Mouse (Mus musculus): ENCODE data around the gene Gm5485. TPM values are rescaled to one million over a fixed set of nuclear protein-coding genes. Genes with fewer than 3 reads are reported as not detected.

The Gm5485 gene
- polyA plus RNA-seq, 1 experiment from 2014 or later, result 0.39 TPM

GRCm38 (mm10) chr16:48429427-48429826, 17.2 kb upstream of the Gm5485 start:
- Histone ChIP-seq H3K9ac (ENCODE audit: low read depth, low read length) (no peak overlapping the region), H3K4me1 (replicated peaks; ENCODE audit: insufficient read depth, low read length) (no peaks in the 10 kb centered on the region), H3K36me3 (ENCODE audit: insufficient read depth, low read length) (no peaks in the 10 kb centered on the region), H3K27me3 (ENCODE audit: insufficient read depth, low read length) (no peaks in the 10 kb centered on the region), H3K4me2 (ENCODE audit: low read length) (no peak overlapping the region), H3K27ac (no peak overlapping the region), H3K4me3 (replicated peaks; ENCODE audit: low read depth, low read length) (no peak overlapping the region), H3K9me3 (replicated peaks; ENCODE audit: low read length) (no peaks in the 10 kb centered on the region)
- no peak for DNase-seq (ENCODE audit: low spot score)
- 31% methylated on average over 1 of the region's 1 CpGs for WGBS
- ATAC-seq (replicated peaks; ENCODE audit: low FRiP score, low read depth), result no peak
- no peak for TF ChIP-seq CTCF (IDR thresholded peaks at IDR 0.05; ENCODE audit: low read depth)

- Histone ChIP-seq H3K27ac (no peak overlapping the region), H3K4me1 (replicated peaks; ENCODE audit: insufficient read depth, low read length) (no peaks in the 10 kb centered on the region), H3K4me2 (ENCODE audit: low read length) (no peak overlapping the region), H3K9ac (ENCODE audit: low read depth, low read length) (no peak overlapping the region), H3K9me3 (replicated peaks; ENCODE audit: low read length) (no peaks in the 10 kb centered on the region), H3K27me3 (ENCODE audit: insufficient read depth, low read length) (no peaks in the 10 kb centered on the region), H3K4me3 (replicated peaks; ENCODE audit: low read depth, low read length) (no peak overlapping the region), H3K36me3 (ENCODE audit: insufficient read depth, low read length) (no peaks in the 10 kb centered on the region)
- WGBS, result 90% methylated on average over 4 of the region's 4 CpGs
- TF ChIP-seq CTCF (IDR thresholded peaks at IDR 0.05; ENCODE audit: low read depth), result no peak
- 0 out of 2 replicates have a peak, but pooled peaks have one; percentile 49 for ATAC-seq (replicated peaks; ENCODE audit: low FRiP score, low read depth)
- DNase-seq (ENCODE audit: low spot score), result no peak
Measured at GRCm38 (mm10) chr16:48424069-48424468, 11.9 kb upstream of the Gm5485 start.

- no peak overlapping the region for H3K4me3 ChIP-seq (replicated peaks; ENCODE audit: low read depth, low read length)
- no peak overlapping the region for H3K4me2 ChIP-seq (ENCODE audit: low read length)
- DNase-seq (ENCODE audit: low spot score) (no peak), ATAC-seq (replicated peaks; ENCODE audit: low FRiP score, low read depth) (peak; percentile 77)
- H3K27me3 ChIP-seq (ENCODE audit: insufficient read depth, low read length), result no peaks in the 10 kb centered on the region
- TF ChIP-seq CTCF (IDR thresholded peaks at IDR 0.05; ENCODE audit: low read depth), result no peak
- 25% methylated on average over 2 of the region's 2 CpGs for WGBS
- H3K9me3 ChIP-seq (replicated peaks; ENCODE audit: low read length), result no peaks in the 10 kb centered on the region
- H3K4me1 ChIP-seq (replicated peaks; ENCODE audit: insufficient read depth, low read length), result no peaks in the 10 kb centered on the region
- H3K36me3 ChIP-seq (ENCODE audit: insufficient read depth, low read length), result no peaks in the 10 kb centered on the region
- no peak overlapping the region for H3K9ac ChIP-seq (ENCODE audit: low read depth, low read length)
- no peak overlapping the region for H3K27ac ChIP-seq
Measured at GRCm38 (mm10) chr16:48422501-48422900, 10.3 kb upstream of the Gm5485 start.

GRCm38 (mm10) chr16:48419035-48419434, 6.8 kb upstream of the Gm5485 start:
- Histone ChIP-seq H3K27ac (no peak overlapping the region), H3K9me3 (replicated peaks; ENCODE audit: low read length) (no peaks in the 10 kb centered on the region), H3K4me1 (replicated peaks; ENCODE audit: insufficient read depth, low read length) (no peaks in the 10 kb centered on the region), H3K4me3 (replicated peaks; ENCODE audit: low read depth, low read length) (no peak overlapping the region), H3K4me2 (ENCODE audit: low read length) (no peak overlapping the region), H3K27me3 (ENCODE audit: insufficient read depth, low read length) (no peaks in the 10 kb centered on the region), H3K9ac (ENCODE audit: low read depth, low read length) (no peak overlapping the region), H3K36me3 (ENCODE audit: insufficient read depth, low read length) (no peaks in the 10 kb centered on the region)
- no peak for TF ChIP-seq CTCF (IDR thresholded peaks at IDR 0.05; ENCODE audit: low read depth)
- DNase-seq (ENCODE audit: low spot score) (no peak), ATAC-seq (replicated peaks; ENCODE audit: low FRiP score, low read depth) (no peak)
- 54% methylated on average over 2 of the region's 2 CpGs for WGBS

GRCm38 (mm10) chr16:48418557-48418956, 6.3 kb upstream of the Gm5485 start:
- TF ChIP-seq CTCF (IDR thresholded peaks at IDR 0.05; ENCODE audit: low read depth), result no peak
- H3K4me1 ChIP-seq (replicated peaks; ENCODE audit: insufficient read depth, low read length), result no peaks in the 10 kb centered on the region
- H3K27me3 ChIP-seq (ENCODE audit: insufficient read depth, low read length), result no peaks in the 10 kb centered on the region
- no peak overlapping the region for H3K4me2 ChIP-seq (ENCODE audit: low read length)
- 44% methylated on average over 3 of the region's 3 CpGs for WGBS
- ATAC-seq (replicated peaks; ENCODE audit: low FRiP score, low read depth) (no peak), DNase-seq (ENCODE audit: low spot score) (peak; percentile 36)
- no peak overlapping the region for H3K9ac ChIP-seq (ENCODE audit: low read depth, low read length)
- no peaks in the 10 kb centered on the region for H3K36me3 ChIP-seq (ENCODE audit: insufficient read depth, low read length)
- H3K9me3 ChIP-seq (replicated peaks; ENCODE audit: low read length), result no peaks in the 10 kb centered on the region
- H3K4me3 ChIP-seq (replicated peaks; ENCODE audit: low read depth, low read length), result no peak overlapping the region
- H3K27ac ChIP-seq, result no peak overlapping the region

GRCm38 (mm10) chr16:48410125-48410524, 2.1 kb downstream of the Gm5485 start:
- peak overlapping the region; percentile 3; the same call in 1 of the 2 replicates for H3K4me2 ChIP-seq (ENCODE audit: low read length)
- no peaks in the 10 kb centered on the region for H3K36me3 ChIP-seq (ENCODE audit: insufficient read depth, low read length)
- no peaks in the 10 kb centered on the region for H3K27me3 ChIP-seq (ENCODE audit: insufficient read depth, low read length)
- H3K4me1 ChIP-seq (replicated peaks; ENCODE audit: insufficient read depth, low read length), result no peaks in the 10 kb centered on the region
- TF ChIP-seq CTCF (IDR thresholded peaks at IDR 0.05; ENCODE audit: low read depth), result no peak
- H3K9me3 ChIP-seq (replicated peaks; ENCODE audit: low read length), result no peaks in the 10 kb centered on the region
- WGBS, result 57% methylated on average over 3 of the region's 3 CpGs
- H3K9ac ChIP-seq (ENCODE audit: low read depth, low read length), result no peak overlapping the region
- H3K4me3 ChIP-seq (replicated peaks; ENCODE audit: low read depth, low read length), result no peak overlapping the region
- ATAC-seq (replicated peaks; ENCODE audit: low FRiP score, low read depth) (no peak), DNase-seq (ENCODE audit: low spot score) (no peak)
- no peak overlapping the region for H3K27ac ChIP-seq

- no peaks in the 10 kb centered on the region for H3K27me3 ChIP-seq (ENCODE audit: insufficient read depth, low read length)
- no peaks in the 10 kb centered on the region for H3K36me3 ChIP-seq (ENCODE audit: insufficient read depth, low read length)
- no peak for TF ChIP-seq CTCF (IDR thresholded peaks at IDR 0.05; ENCODE audit: low read depth)
- no peaks in the 10 kb centered on the region for H3K4me1 ChIP-seq (replicated peaks; ENCODE audit: insufficient read depth, low read length)
- H3K9me3 ChIP-seq (replicated peaks; ENCODE audit: low read length), result no peaks in the 10 kb centered on the region
- ATAC-seq (replicated peaks; ENCODE audit: low FRiP score, low read depth) (no peak), DNase-seq (ENCODE audit: low spot score) (peak; percentile 67)
- peak overlapping the region; percentile 3; the same call in 1 of the 2 replicates for H3K4me2 ChIP-seq (ENCODE audit: low read length)
- H3K4me3 ChIP-seq (replicated peaks; ENCODE audit: low read depth, low read length), result no peak overlapping the region
- H3K9ac ChIP-seq (ENCODE audit: low read depth, low read length), result no peak overlapping the region
- WGBS, result 22% methylated on average over 7 of the region's 7 CpGs
- no peak overlapping the region for H3K27ac ChIP-seq
Measured at GRCm38 (mm10) chr16:48409580-48409979, 2.6 kb downstream of the Gm5485 start.

All from kidney, postnatal 0 days (tissue).